Mouse (Mus musculus) testis, adult 2 months (tissue): ENCODE measurements around the gene Rab8b. TPM values are rescaled to one million over a fixed set of nuclear protein-coding genes. Genes with fewer than 3 reads are reported as not detected.

Source experiments
- H3K27ac ChIP-seq: fragments of 200-500 bp; 2 replicates; pipeline ENCODE4 v1.5.1; 2012; ENCODE audit warnings: low read depth, low read length; ENCODE audit not compliant: control insufficient read depth, insufficient read depth
- H3K27me3 ChIP-seq: fragments of 200-500 bp; 2 replicates; pipeline ENCODE4 v1.6.1; 2012; ENCODE audit warnings: mild to moderate bottlenecking, low read length, moderate library complexity; ENCODE audit not compliant: control insufficient read depth, insufficient read depth
- H3K36me3 ChIP-seq: fragments of 200-500 bp; 2 replicates; pipeline ENCODE4 v1.6.1; 2012; ENCODE audit warnings: mild to moderate bottlenecking, low read length; ENCODE audit not compliant: control insufficient read depth, insufficient read depth
- H3K4me1 ChIP-seq: fragments of 200-500 bp; 2 replicates; pipeline ENCODE4 v1.6.1; 2012; ENCODE audit warnings: low read length; ENCODE audit not compliant: control insufficient read depth, insufficient read depth
- H3K4me3 ChIP-seq: fragments of 200-500 bp; 2 replicates; pipeline ENCODE4 v1.5.1; 2012; ENCODE audit warnings: low read depth, mild to moderate bottlenecking, low read length, moderate library complexity, mixed read lengths; ENCODE audit not compliant: control insufficient read depth
- CTCF ChIP-seq: fragments of 200-500 bp; IDR thresholded peaks from 2 replicates; pipeline ENCODE4 v1.5.1; 2012; ENCODE audit warnings: low read depth, mild to moderate bottlenecking, inconsistent platforms, low read length, moderate library complexity; ENCODE audit not compliant: control insufficient read depth, insufficient read depth, insufficient replicate concordance
- POLR2A ChIP-seq: fragments of 200-500 bp; IDR thresholded peaks from 2 replicates; pipeline ENCODE4 v1.6.1; 2012; ENCODE audit warnings: low read depth, mild to moderate bottlenecking, inconsistent platforms, low read length, moderate library complexity; ENCODE audit not compliant: control insufficient read depth
- polyA plus RNA-seq: library from polyadenylated mRNA; depleted of rRNA; stranded (reverse); fragments of >200 nt; gene quantifications from 2 replicates; pipeline ENCODE4 v1.2.3, GENCODE M21; 2012

Gene Rab8b
- polyA plus RNA-seq, 1 experiment: 10.9 TPM

DNA sequence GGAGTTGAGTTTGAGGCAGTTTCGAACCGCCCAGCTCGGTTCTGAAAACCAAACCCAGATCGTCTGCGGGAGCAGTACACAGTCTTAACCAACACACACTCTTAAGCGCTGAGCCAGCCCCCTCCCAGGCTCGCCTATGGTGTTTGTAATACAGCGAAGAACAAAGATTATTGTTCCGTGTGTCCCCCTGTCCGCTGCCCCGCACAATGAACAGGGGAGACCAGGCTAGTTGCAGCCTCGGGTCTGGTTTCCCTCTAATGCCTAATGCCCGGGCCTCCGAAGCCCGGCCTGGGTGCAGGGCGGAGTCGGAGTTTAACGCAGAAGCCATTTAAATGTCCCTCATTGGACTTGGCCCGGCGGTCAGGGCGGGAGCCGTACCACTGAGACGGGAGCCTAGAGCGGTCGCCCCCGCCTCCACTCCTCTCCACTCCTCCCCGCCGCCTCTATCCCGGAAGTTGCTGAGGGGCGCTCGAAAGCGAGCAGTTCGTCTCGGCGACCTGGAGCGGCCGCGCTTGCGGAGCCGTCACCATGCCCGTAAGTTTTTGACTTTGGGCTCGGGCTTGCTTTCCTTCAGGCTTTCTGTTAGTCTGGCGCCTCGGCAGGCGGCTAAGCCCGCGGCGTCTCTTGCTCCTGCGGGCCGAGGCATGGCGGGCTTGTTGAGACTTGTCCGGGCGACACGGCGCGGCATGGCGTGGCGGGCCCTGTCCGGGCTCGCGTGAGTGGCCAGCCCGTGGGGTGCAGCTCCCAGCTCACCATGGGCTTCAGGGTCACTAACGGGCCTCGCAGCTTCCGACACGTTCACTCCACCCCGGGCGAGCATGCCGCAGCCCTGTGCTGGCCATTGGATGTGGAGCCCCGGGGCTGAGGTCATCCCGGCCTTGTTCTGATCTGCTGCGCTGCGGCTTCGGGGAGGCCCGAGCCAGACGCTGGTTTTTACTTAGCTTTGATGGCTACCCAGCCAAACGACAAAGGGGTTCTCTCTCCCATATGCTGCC lies 26.5 kb upstream of the Rab8b start, which contains the start of gene Rps27l:
Gene Rps27l (plus strand): TSS at position 440 of the 995 bp plus-strand sequence.
- Histone ChIP-seq H3K27ac (peak within 1 kb of the TSS; percentile 96), H3K36me3 (0 out of 2 replicates have a peak, but pooled peaks cover 1% of the 10 kb centered on the region), H3K4me1 (peaks cover 2% of the 10 kb centered on the region), H3K4me3 (peak within 1 kb of the TSS; percentile 99), H3K27me3 (no peaks in the 10 kb centered on the region)
- no peak for TF ChIP-seq CTCF
- peak; percentile 82 for TF ChIP-seq POLR2A

DNA sequence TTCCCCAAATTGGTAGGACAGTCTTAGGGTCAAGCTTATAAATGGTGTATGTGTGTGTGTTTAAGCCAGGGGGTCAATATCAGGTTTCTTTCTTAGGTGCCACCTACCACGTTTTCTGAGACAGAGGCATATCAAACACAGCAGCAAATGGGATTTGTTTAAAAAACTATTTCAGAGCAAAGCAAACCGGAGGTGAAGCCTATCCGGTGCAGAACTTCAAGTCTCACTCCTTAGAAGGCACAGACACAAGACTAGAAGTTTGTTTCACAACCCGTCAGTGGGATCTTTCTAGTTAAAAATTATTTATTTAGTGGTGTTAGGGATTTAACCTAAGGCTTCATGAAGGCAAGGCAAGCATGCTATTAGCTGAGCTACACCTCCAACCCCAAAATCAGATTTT lies 25.7 kb upstream of the Rab8b start:
- Histone ChIP-seq H3K27ac (peak overlapping the region; percentile 96), H3K36me3 (0 out of 2 replicates have a peak, but pooled peaks cover 1% of the 10 kb centered on the region), H3K4me3 (peak overlapping the region; percentile 99), H3K27me3 (no peaks in the 10 kb centered on the region), H3K4me1 (peaks cover 2% of the 10 kb centered on the region)
- no peak for TF ChIP-seq POLR2A
- no peak for TF ChIP-seq CTCF

DNA sequence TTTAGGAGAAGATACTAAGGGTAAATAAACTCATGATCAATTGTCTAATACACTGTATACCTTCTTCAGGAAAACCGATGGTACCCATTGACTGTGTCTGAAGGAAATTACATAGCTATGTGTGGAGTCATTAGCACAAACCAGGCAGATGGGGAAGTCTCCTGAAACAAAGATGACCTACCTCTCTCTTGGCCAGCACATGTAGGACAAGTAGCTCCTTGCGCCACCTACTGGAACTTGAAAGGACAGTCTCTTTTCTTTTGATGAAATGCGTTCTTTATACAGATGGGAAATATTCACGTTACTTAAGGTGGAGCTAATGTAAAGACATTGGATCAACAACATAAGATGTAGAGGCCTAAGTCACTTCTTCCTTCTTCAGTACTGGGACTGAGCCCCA lies 19.3 kb upstream of the Rab8b start:
- H3K4me1 ChIP-seq: no peaks in the 10 kb centered on the region
- H3K4me3 ChIP-seq: no peak overlapping the region
- no peaks in the 10 kb centered on the region for H3K36me3 ChIP-seq
- H3K27me3 ChIP-seq: no peaks in the 10 kb centered on the region
- no peak for TF ChIP-seq CTCF
- no peak for TF ChIP-seq POLR2A
- H3K27ac ChIP-seq: no peak overlapping the region

DNA sequence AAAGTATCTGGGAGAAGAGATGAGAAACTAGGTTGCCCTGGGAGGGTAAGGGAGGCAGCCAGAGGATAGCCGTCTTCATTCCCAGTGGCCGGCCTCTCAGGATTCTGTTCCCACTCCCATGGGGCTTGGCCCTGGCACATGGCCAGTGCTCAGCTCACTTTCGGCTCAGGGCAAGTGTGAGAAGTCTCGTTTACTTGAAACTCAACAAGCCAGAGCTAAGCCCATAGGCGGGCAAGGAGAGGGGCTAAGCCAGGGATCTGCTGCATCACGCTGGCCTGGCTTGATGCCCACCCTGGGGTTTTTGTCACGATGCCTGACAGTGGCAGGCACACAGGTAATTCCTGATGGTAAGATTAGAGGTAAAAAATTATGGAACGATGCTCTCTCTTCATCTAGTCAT lies 18.0 kb upstream of the Rab8b start:
- Histone ChIP-seq H3K4me3 (no peak overlapping the region), H3K36me3 (no peaks in the 10 kb centered on the region), H3K4me1 (no peaks in the 10 kb centered on the region), H3K27ac (no peak overlapping the region), H3K27me3 (no peaks in the 10 kb centered on the region)
- TF ChIP-seq POLR2A: no peak
- no peak for TF ChIP-seq CTCF

DNA sequence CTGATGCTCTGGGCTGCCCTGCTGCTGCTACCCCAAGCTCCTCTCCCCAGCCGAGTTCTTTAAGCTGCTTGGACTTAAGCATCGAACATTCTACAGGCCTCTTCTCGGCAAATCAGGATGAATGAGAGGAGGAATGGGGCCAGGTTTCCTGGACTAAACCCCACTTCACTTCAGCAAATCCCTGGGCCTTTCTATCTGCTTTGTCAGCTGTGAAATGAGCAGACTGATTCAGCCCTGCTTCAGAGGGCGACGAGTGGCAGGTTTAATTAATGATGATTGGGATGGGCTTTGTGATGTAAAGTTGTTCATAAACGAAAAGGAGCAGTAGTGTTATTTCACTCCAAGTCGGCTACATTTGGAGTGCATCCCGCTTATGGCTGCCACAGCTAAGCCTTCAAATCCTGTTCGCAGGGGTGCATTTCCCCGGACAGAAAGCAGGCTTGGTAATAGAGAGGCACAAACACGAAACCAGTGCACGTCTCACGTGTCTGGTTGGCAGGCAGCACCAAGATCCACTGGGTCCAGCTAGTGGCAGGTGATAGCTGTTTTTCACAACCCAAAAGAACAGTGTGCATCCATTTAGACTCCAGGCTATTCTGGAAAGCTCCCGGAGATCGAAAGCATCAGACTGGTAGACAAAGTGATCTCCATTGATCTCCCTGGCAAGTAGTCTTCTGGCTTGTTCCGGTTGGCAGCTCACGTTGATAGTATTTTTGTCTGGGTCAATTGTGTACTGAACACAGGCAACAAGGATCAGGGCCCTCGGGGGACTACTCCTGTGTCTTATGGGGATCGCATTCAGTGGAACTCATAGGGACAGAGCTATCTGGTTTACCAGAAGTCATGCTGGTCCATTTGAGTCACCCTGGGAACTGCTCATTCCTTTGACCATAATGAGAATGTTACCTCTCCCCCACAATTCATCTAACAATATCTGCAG lies 14.7 kb upstream of the Rab8b start:
- no peaks in the 10 kb centered on the region for H3K27me3 ChIP-seq
- H3K4me3 ChIP-seq: no peak overlapping the region
- H3K36me3 ChIP-seq: no peaks in the 10 kb centered on the region
- H3K27ac ChIP-seq: no peak overlapping the region
- TF ChIP-seq POLR2A (no peak), CTCF (no peak)
- H3K4me1 ChIP-seq: peaks cover 2% of the 10 kb centered on the region; the same call in 1 of the 2 replicates

DNA sequence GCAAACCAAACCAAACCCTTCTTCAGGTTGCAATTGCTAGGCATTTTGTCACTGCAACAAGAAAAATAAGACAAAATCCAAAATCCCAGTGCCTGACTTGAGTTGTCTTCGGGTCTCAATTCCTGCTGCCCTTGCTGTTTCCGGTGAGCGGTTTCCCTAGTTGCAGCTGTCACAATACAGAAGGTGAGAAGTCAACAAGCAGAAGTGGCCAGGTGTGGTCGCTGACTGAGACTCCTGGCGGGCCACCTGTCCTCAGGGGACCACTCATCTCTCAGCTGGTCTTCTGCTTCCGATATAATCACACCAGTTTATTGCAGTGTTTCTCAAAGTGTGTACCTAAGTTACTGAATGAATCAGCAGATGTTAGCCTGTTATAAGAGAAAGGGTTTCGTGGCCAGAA lies 10.9 kb upstream of the Rab8b start:
- no peak overlapping the region for H3K4me3 ChIP-seq
- no peak overlapping the region for H3K27ac ChIP-seq
- peaks cover 2% of the 10 kb centered on the region; the same call in 1 of the 2 replicates for H3K4me1 ChIP-seq
- no peaks in the 10 kb centered on the region for H3K27me3 ChIP-seq
- H3K36me3 ChIP-seq: no peaks in the 10 kb centered on the region
- no peak for TF ChIP-seq CTCF
- TF ChIP-seq POLR2A: no peak
